Mouse (Mus musculus) naive thymus-derived CD4-positive, alpha-beta T cell, adult 5 months (primary cell): Measurements from ENCODE around the gene Psme3. TPM values are rescaled to one million over a fixed set of nuclear protein-coding genes. Genes with fewer than 3 reads are reported as not detected.

Experiments
- polyA plus RNA-seq: library from polyadenylated mRNA; unstranded; fragments of 100-300 nt; shearing (Covaris generic); gene quantifications from one replicate; pipeline ENCODE4 v1.2.1, GENCODE M21; 2017

Gene Psme3
- polyA plus RNA-seq, result 178 TPM

GRCm38 (mm10) chr11:101315665-101316500 is at the start of gene Psme3:
Gene Psme3 (plus strand): TSS chr11:101316213.

DNA sequence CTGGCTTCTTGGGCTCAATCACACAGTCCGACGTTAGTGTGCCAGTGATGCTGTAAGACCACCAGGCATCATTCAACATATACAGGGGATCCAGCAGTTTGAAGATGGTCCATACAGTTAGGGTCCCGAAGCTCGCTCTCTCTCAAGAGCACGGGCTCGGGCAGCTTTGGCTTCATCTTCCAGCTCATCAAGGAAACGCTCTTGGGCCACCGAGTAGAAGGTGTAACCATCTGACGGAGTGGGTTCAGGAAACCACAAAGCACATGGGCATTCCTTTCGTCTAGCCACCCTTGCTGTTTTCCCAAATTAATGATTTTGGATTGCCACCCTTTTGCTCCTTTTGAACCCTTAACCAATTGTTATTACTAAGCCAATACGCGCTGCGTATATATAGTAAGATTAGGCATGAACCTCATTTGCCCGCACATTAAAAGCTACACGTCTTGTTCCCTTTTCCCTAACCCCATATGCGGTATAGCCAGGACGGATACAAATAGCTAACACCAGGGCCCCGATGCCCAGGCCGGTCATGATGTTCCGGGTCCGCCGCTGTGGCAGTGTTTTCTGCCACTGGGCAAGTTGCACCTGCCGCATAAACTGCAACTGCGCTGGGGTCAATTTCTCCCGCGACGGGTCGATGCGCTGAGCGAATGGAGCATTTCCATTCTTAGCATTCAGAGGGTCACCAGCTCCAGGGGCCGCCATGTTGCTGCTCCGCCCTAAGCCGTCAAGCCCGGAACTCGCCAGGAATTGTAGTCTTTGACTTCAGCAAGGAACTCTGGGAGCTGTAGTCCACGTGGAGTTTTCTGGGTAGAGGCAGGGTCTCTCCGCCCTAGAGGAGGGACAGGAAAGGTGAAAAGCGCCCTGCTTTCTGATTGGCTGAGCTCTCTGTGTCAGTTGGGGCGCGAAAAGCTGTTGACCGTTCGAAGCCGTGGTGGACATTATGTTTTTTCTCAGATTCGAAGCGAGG is 37.5 kb upstream of the Psme3 start, which contains the start of the genes Cntd1 and Coa3:
Gene Cntd1 (plus strand): TSS at position 790 of the 970 bp plus-strand sequence.
Gene Coa3 (minus strand): TSS at position 892 of the 970 bp plus-strand sequence.

GRCm38 (mm10) chr11:101302004-101302798 is 13.8 kb upstream of the Psme3 start, which contains the start of gene Becn1:
Gene Becn1 (minus strand): TSS chr11:101302286.

GRCm38 (mm10) chr11:101324763-101325162 is 8.8 kb downstream of the Psme3 start, which contains the start of gene Aoc2:
Gene Aoc2 (plus strand): TSS chr11:101325063.

GRCm38 (mm10) chr11:101330371-101330924 is 14.4 kb downstream of the Psme3 start, which contains the start of gene Aoc3:
Gene Aoc3 (plus strand): TSS chr11:101330605.

GRCm38 (mm10) chr11:101367326-101367935 is 51.4 kb downstream of the Psme3 start, which contains the start of gene G6pc:
Gene G6pc (plus strand): TSS chr11:101367561.

Other genes with a start within 250 kb of the Psme3 start
- gene Naglu, start 246.2 kb upstream of the Psme3 start, polyA plus RNA-seq, result 11.6 TPM
- gene Hsd17b1, start 237.8 kb upstream of the Psme3 start, polyA plus RNA-seq, result 0.44 TPM
- 10.0 TPM for gene Coasy, start 233.6 kb upstream of the Psme3 start, polyA plus RNA-seq
- 49.7 TPM for gene Mlx, start 228.9 kb upstream of the Psme3 start, polyA plus RNA-seq
- gene Psmc3ip, start 220.8 kb upstream of the Psme3 start, polyA plus RNA-seq, result 4.0 TPM
- 95.9 TPM for gene Retreg3, start 196.3 kb upstream of the Psme3 start, polyA plus RNA-seq
- 14.9 TPM for gene Tubg1, start 196.3 kb upstream of the Psme3 start, polyA plus RNA-seq
- 0.37 TPM for gene Tubg2, start 160.3 kb upstream of the Psme3 start, polyA plus RNA-seq
- not detected for gene Cntnap1, start 145.7 kb upstream of the Psme3 start, polyA plus RNA-seq
- gene Plekhh3, start 144.9 kb upstream of the Psme3 start, polyA plus RNA-seq, result not detected
- gene Ccr10, start 140.8 kb upstream of the Psme3 start, polyA plus RNA-seq, result not detected
- 83.6 TPM for gene Ezh1, start 89.8 kb upstream of the Psme3 start, polyA plus RNA-seq
- gene Ramp2, start 70.2 kb upstream of the Psme3 start, polyA plus RNA-seq, result not detected
- 83.2 TPM for gene Vps25, start 62.5 kb upstream of the Psme3 start, polyA plus RNA-seq
- 5.3 TPM for gene Wnk4, start 55.6 kb upstream of the Psme3 start, polyA plus RNA-seq
- 0.36 TPM for gene Cntd1, start 37.2 kb upstream of the Psme3 start, polyA plus RNA-seq
- 51.8 TPM for gene Coa3, start 37.1 kb upstream of the Psme3 start, polyA plus RNA-seq
- gene Becn1, start 13.9 kb upstream of the Psme3 start, polyA plus RNA-seq, result 208 TPM
- 4.7 TPM for gene Aoc2, start 8.8 kb downstream of the Psme3 start, polyA plus RNA-seq
- not detected for gene Aoc3, start 14.4 kb downstream of the Psme3 start, polyA plus RNA-seq
- gene G6pc, start 51.3 kb downstream of the Psme3 start, polyA plus RNA-seq, result not detected
- 27.6 TPM for gene Aarsd1, start 101.4 kb downstream of the Psme3 start, polyA plus RNA-seq
- not detected for gene Gm27029, start 108.6 kb downstream of the Psme3 start, polyA plus RNA-seq
- gene Rundc1, start 108.9 kb downstream of the Psme3 start, polyA plus RNA-seq, result 29.5 TPM
- gene Ptges3l, start 109.1 kb downstream of the Psme3 start, polyA plus RNA-seq, result 3.8 TPM
- 269 TPM for gene Rpl27, start 126.1 kb downstream of the Psme3 start, polyA plus RNA-seq
- 128 TPM for gene Ifi35, start 132.2 kb downstream of the Psme3 start, polyA plus RNA-seq
- 0.25 TPM for gene Rnd2, start 148.8 kb downstream of the Psme3 start, polyA plus RNA-seq
- gene Vat1, start 150.0 kb downstream of the Psme3 start, polyA plus RNA-seq, result 0.36 TPM
- 4.3 TPM for gene Brca1, start 235.7 kb downstream of the Psme3 start, polyA plus RNA-seq
- 127 TPM for gene Nbr1, start 235.9 kb downstream of the Psme3 start, polyA plus RNA-seq